Mouse (Mus musculus) heart, adult 2 months (tissue): ENCODE measurements at regions not wholly inside any gene's neighbourhood (a gene's known extent, or its start where the extent isn't known, plus 50 kb on each side); places are given as distances from the start of the nearest gene placed in this dataset.

ENCODE experiments used
- CTCF ChIP-seq: fragments of 200-600 bp; IDR thresholded peaks from 2 replicates; pipeline ENCODE4 v1.8.1; 2022; ENCODE audit warnings: antibody characterized with exemption, mild to moderate bottlenecking, moderate library complexity
- POLR2A ChIP-seq: fragments of 200-500 bp; IDR thresholded peaks from 2 replicates; pipeline ENCODE4 v1.6.1; 2011; ENCODE audit warnings: mild to moderate bottlenecking, low read depth, low read length, control low read depth; ENCODE audit not compliant: insufficient read depth

GRCm38 (mm10) chr7:74979479-74979878 lies 329.6 kb downstream of the Sv2b start:
- TF ChIP-seq POLR2A (no peak), CTCF (no peak)
